Mouse (Mus musculus) neural tube, embryonic 15.5 days (tissue): ENCODE results near the gene Bhlha9. TPM values are rescaled to one million over a fixed set of nuclear protein-coding genes. Genes with fewer than 3 reads are reported as not detected.
A peak's percentile ranks its signal among the peaks of the same experiment; 100 is the strongest.
"Not testable (repeated sequence)": the region's sequence is repeated elsewhere in the genome, so short reads cannot be mapped to it uniquely, and the experiment has no call there.

Source experiments
- ATAC-seq: fragments of 200-750 bp; cut with Nextera tagmentation; 2 replicates; pipeline ENCODE4 v1.8.0; 2017; ENCODE audit warnings: mild to moderate bottlenecking, moderate TSS enrichment, moderate library complexity; ENCODE audit not compliant: low FRiP score
- H3K27ac ChIP-seq: fragments of 300-500 bp; sonication (generic); replicated peaks from 2 replicates; pipeline ENCODE4 v1.5.1; 2015; ENCODE audit warnings: mild to moderate bottlenecking, inconsistent platforms
- H3K27me3 ChIP-seq: fragments of 300-500 bp; sonication (generic); replicated peaks from 2 replicates; pipeline ENCODE4 v1.6.1; 2015; ENCODE audit warnings: inconsistent platforms
- H3K36me3 ChIP-seq: fragments of 300-500 bp; sonication (generic); 2 replicates; pipeline ENCODE4 v1.6.1; 2015; ENCODE audit warnings: inconsistent platforms
- H3K4me1 ChIP-seq: fragments of 300-500 bp; sonication (generic); 2 replicates; pipeline ENCODE4 v1.6.1; 2015; ENCODE audit warnings: inconsistent platforms
- H3K4me2 ChIP-seq: fragments of 300-500 bp; sonication (generic); 2 replicates; pipeline ENCODE4 v1.6.1; 2015; ENCODE audit warnings: inconsistent platforms, mild to moderate bottlenecking, moderate library complexity
- H3K4me3 ChIP-seq: fragments of 300-500 bp; sonication (generic); replicated peaks from 2 replicates; pipeline ENCODE4 v1.5.1; 2015; ENCODE audit warnings: mild to moderate bottlenecking, inconsistent platforms
- H3K9ac ChIP-seq: fragments of 300-500 bp; sonication (generic); replicated peaks from 2 replicates; pipeline ENCODE4 v1.6.1; 2015; ENCODE audit warnings: mild to moderate bottlenecking, inconsistent platforms
- H3K9me3 ChIP-seq: fragments of 300-500 bp; sonication (generic); replicated peaks from 2 replicates; pipeline ENCODE4 v1.6.1; 2016; ENCODE audit warnings: inconsistent platforms
- WGBS: fragments of 180-500 bp; shearing (Covaris S2); methylation state at CpG from one replicate; pipeline ENCODE4 v1.1.7; 2015; ENCODE audit warnings: mixed read lengths; 5-methylcytosine and 5-hydroxymethylcytosine counted together
- polyA plus RNA-seq: library from polyadenylated mRNA; unstranded; fragments of >200 nt; fragmentation: Nextera tagmentation; extraction: Ambion mirVana; gene quantifications from 2 replicates; pipeline ENCODE4 v1.2.1, GENCODE M21; 2015

Bhlha9 gene
- polyA plus RNA-seq, 1 experiment from 2014 or later, result 1.7 TPM

DNA sequence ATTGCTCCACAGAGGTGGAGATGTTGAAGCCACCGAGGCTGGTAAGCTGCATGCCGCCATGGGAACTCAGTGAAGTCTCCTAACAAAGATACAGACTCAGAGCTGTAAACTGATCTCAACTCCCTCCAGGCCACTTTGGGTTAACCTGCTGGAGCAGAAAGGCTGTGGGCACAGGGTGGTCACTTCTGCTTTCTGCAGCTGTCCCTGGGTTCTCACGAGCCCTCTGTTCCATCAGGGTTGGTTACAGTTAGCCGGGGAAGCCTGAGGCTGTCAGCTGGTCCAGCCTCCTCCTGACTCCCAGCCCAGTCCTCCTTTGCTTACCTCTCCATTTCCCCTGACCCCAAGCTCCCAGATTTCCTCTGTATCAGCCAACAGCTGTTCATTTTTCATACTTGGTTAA is 4.5 kb upstream of the Bhlha9 start:
- WGBS, result 27% methylated on average over 4 of the region's 4 CpGs
- H3K27me3 ChIP-seq, result peaks cover 52% of the 10 kb centered on the region
- H3K4me2 ChIP-seq, result no peak overlapping the region
- no peak overlapping the region for H3K9ac ChIP-seq
- H3K4me1 ChIP-seq, result peaks cover 22% of the 10 kb centered on the region
- H3K9me3 ChIP-seq, result no peaks in the 10 kb centered on the region
- H3K27ac ChIP-seq, result no peak overlapping the region
- H3K4me3 ChIP-seq, result no peak overlapping the region
- no peak for ATAC-seq
- H3K36me3 ChIP-seq, result no peaks in the 10 kb centered on the region

DNA sequence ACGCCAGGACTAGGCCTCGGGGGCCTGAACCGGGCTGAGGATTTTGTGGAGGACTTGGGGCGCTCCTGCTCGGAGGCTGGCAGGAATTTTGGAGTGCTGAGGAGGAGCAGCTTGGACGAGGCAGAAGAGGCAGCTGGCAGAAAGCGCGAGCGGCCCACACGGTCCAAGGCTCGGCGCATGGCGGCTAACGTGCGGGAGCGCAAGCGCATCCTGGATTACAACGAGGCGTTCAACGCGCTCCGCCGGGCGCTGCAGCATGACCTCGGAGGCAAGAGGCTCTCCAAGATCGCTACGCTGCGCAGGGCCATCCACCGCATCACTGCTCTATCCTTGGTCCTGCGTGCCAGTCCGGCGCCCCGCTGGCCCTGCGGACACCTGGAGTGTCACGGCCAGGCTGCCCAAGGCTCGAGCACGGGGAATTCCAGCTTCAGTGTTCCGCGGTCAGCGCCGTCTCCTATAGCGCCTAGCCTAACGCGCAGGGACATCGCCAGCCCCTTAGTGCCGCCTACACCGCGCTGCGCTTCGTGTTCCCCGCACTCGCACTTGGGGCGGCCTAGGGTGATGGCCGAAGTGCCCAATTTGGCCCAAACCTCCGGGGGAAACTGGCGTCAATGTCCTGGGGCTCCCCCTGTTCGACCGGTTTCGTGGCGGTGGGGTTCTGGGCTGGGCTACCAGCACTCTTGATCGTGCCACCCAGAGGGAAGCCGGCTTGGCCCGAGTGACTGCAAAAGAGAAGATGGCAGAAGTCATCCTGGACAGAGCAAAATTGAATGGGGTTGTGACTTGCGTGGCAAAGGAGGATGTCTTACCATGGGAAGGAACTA is 503 bp downstream of the Bhlha9 start:
- peak; percentile 31; the same call in 1 of the 2 replicates for ATAC-seq
- WGBS, result 4% methylated on average over 64 of the region's 64 CpGs
- peaks cover 57% of the 10 kb centered on the region for H3K27me3 ChIP-seq
- peak overlapping the region; percentile 42 for H3K4me3 ChIP-seq
- H3K9ac ChIP-seq, result peak overlapping the region; percentile 59
- no peak overlapping the region for H3K27ac ChIP-seq
- H3K4me1 ChIP-seq, result peaks cover 15% of the 10 kb centered on the region
- H3K36me3 ChIP-seq, result no peaks in the 10 kb centered on the region
- peak overlapping the region; percentile 85 for H3K4me2 ChIP-seq
- H3K9me3 ChIP-seq, result no peaks in the 10 kb centered on the region

GRCm38 (mm10) chr11:76674199-76674598 is 1.9 kb downstream of the Bhlha9 start:
- Histone ChIP-seq H3K27ac (no peak overlapping the region), H3K27me3 (peaks cover 55% of the 10 kb centered on the region), H3K4me2 (no peak overlapping the region), H3K4me1 (peaks cover 15% of the 10 kb centered on the region), H3K36me3 (no peaks in the 10 kb centered on the region), H3K9me3 (no peaks in the 10 kb centered on the region), H3K4me3 (no peak overlapping the region), H3K9ac (no peak overlapping the region)
- WGBS, result 53% methylated on average over 8 of the region's 8 CpGs
- no peak for ATAC-seq

- Histone ChIP-seq H3K36me3 (no peaks in the 10 kb centered on the region), H3K27ac (no peak overlapping the region), H3K9me3 (no peaks in the 10 kb centered on the region), H3K9ac (no peak overlapping the region), H3K27me3 (peaks cover 55% of the 10 kb centered on the region), H3K4me3 (no peak overlapping the region), H3K4me1 (peaks cover 15% of the 10 kb centered on the region), H3K4me2 (no peak overlapping the region)
- 37% methylated on average over 4 of the region's 4 CpGs for WGBS
- no peak for ATAC-seq
Observed at GRCm38 (mm10) chr11:76674704-76675103, 2.4 kb downstream of the Bhlha9 start.

DNA sequence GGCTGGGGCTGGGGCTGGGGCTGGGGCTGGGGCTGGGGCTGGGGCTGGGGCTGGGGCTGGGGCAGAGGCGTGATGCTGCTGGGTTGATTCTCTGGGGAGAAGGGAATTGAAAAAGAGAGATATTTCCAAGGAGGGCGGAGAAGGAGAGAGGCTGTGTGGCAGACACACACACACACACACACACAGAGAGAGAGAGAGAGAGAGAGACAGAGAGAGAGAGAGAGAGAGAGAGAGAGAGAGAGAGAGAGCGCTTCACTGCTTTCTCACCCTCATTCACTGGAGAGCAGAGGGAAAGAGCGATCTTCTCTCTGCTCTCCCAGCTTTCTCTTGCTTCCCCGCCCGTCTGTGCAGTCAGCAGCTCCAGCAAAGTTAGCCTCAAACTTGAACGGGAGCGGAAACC is 7.2 kb downstream of the Bhlha9 start, which contains the start of gene Trarg1:
Gene Trarg1 (plus strand): TSS at position 301 of the 400 bp plus-strand sequence.
- H3K4me1 ChIP-seq, H3K4me3 ChIP-seq, H3K9ac ChIP-seq, H3K27ac ChIP-seq, H3K4me2 ChIP-seq, ATAC-seq, H3K9me3 ChIP-seq, H3K36me3 ChIP-seq: not testable (repeated sequence)
- 39% methylated on average over 6 of the region's 8 CpGs for WGBS
- H3K27me3 ChIP-seq, result peaks cover 12% of the 10 kb centered on the region; the same call in 1 of the 2 replicates

GRCm38 (mm10) chr11:76685604-76686003 is 13.3 kb downstream of the Bhlha9 start:
- Histone ChIP-seq H3K27ac (no peak overlapping the region), H3K4me1 (no peaks in the 10 kb centered on the region), H3K27me3 (no peaks in the 10 kb centered on the region), H3K36me3 (no peaks in the 10 kb centered on the region), H3K4me3 (no peak overlapping the region), H3K9ac (no peak overlapping the region), H3K4me2 (no peak overlapping the region), H3K9me3 (no peaks in the 10 kb centered on the region)
- WGBS, result 61% methylated on average over 2 of the region's 2 CpGs
- no peak for ATAC-seq

- 77% methylated on average over 3 of the region's 3 CpGs for whole genome bisulfite sequencing
- H3K27me3 ChIP-seq, result no peaks in the 10 kb centered on the region
Observed at GRCm38 (mm10) chr11:76692096-76692495, 19.8 kb downstream of the Bhlha9 start.

DNA sequence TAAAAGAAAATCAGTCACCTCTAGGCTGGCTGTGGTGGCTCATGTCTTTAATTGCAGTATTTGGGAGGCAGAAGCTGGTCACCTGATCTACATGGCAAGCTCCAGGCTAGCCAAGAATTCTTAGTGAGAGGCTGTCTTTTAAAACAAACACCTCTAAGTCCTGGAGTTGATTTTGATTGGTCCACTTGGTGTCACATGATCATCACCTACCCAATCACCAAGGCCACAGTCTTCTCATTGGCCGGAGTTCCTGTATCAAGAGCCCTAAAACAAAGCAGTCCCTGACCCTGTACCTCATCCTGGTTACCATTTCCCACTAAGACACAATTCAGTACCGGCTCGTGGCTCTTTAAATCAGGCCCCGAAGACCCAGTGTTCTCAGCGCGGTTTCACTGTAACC is 23.5 kb downstream of the Bhlha9 start:
- no peaks in the 10 kb centered on the region for H3K4me1 ChIP-seq
- ATAC-seq, result no peak
- no peak overlapping the region for H3K4me3 ChIP-seq
- H3K27me3 ChIP-seq, result no peaks in the 10 kb centered on the region
- no peaks in the 10 kb centered on the region for H3K9me3 ChIP-seq
- H3K36me3 ChIP-seq, result no peaks in the 10 kb centered on the region
- H3K27ac ChIP-seq, result no peak overlapping the region
- no peak overlapping the region for H3K4me2 ChIP-seq
- no peak overlapping the region for H3K9ac ChIP-seq
- 70% methylated on average over 6 of the region's 6 CpGs for WGBS

More at GRCm38 (mm10) chr11:76692096-76692495, 19.8 kb downstream of the Bhlha9 start:
- Histone ChIP-seq H3K9me3 (no peaks in the 10 kb centered on the region), H3K4me3 (no peak overlapping the region), H3K9ac (no peak overlapping the region), H3K4me1 (no peaks in the 10 kb centered on the region), H3K4me2 (no peak overlapping the region), H3K36me3 (no peaks in the 10 kb centered on the region), H3K27ac (no peak overlapping the region)
- ATAC-seq, result no peak

GRCm38 (mm10) chr11:76699626-76700025 is 27.4 kb downstream of the Bhlha9 start:
- H3K4me2 ChIP-seq, result peak overlapping the region; percentile 40; the same call in 1 of the 2 replicates

DNA sequence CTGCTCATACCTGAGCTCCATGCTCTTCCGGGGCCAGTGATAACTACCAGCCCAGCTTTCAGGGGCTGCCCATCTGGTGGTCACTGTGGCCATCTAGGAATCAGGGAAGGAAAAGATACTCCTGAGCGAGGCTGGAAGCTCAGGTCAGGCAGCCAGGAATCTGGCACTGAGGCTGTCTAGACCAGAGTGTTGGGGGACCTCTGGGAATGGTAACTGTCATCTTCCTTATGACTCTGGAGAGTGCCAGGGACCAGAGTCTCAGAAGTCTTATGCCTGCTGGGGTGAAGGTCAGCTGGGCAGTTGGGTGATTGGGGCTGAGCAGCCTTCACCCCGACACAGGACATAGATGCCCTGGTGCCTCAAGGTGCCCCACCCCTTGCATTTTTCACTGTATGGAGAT is 35.4 kb downstream of the Bhlha9 start:
- WGBS, result 91% methylated on average over 3 of the region's 3 CpGs

More at GRCm38 (mm10) chr11:76699626-76700025, 27.4 kb downstream of the Bhlha9 start:
- no peaks in the 10 kb centered on the region for H3K4me1 ChIP-seq
- 63% methylated on average over 7 of the region's 9 CpGs for WGBS
- H3K9ac ChIP-seq, result no peak overlapping the region
- H3K36me3 ChIP-seq, result no peaks in the 10 kb centered on the region
- no peaks in the 10 kb centered on the region for H3K27me3 ChIP-seq
- H3K9me3 ChIP-seq, result no peaks in the 10 kb centered on the region
- no peak overlapping the region for H3K4me3 ChIP-seq
- H3K27ac ChIP-seq, result no peak overlapping the region
- no peak for ATAC-seq

DNA sequence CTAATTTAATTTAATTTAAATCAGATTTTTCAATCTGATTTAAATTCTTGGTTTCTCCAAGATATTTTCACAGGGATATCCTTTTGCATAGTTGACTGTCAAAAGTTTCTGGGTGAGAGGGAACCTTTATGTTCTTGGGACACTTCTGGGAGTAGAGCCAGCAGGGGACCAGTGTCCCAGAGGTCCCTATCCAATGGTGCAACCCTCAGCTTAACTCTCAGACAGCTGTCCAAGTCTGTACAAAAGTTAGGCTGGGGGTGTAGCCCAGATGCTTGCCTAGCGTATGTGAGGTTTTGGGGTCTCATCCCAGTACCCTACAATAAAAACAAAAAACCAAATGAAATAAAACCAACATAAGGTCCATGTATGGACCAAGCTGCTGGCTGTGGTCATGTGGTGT is 35.8 kb downstream of the Bhlha9 start:
- no peaks in the 10 kb centered on the region for H3K4me1 ChIP-seq
- 97% methylated on average over 1 of the region's 1 CpGs for WGBS
- no peak overlapping the region for H3K4me3 ChIP-seq
- H3K4me2 ChIP-seq, result no peak overlapping the region
- no peaks in the 10 kb centered on the region for H3K27me3 ChIP-seq
- no peaks in the 10 kb centered on the region for H3K36me3 ChIP-seq
- no peak overlapping the region for H3K9ac ChIP-seq
- H3K27ac ChIP-seq, result no peak overlapping the region
- H3K9me3 ChIP-seq, result no peaks in the 10 kb centered on the region
- no peak for ATAC-seq

More for the DNA sequence above, 35.4 kb downstream of the Bhlha9 start:
- H3K27ac ChIP-seq, result no peak overlapping the region
- no peak for ATAC-seq
- H3K4me1 ChIP-seq, result no peaks in the 10 kb centered on the region
- no peak overlapping the region for H3K4me2 ChIP-seq
- no peak overlapping the region for H3K4me3 ChIP-seq
- no peaks in the 10 kb centered on the region for H3K9me3 ChIP-seq
- no peaks in the 10 kb centered on the region for H3K36me3 ChIP-seq
- no peaks in the 10 kb centered on the region for H3K27me3 ChIP-seq
- no peak overlapping the region for H3K9ac ChIP-seq

GRCm38 (mm10) chr11:76708881-76709280 is 36.6 kb downstream of the Bhlha9 start:
- no peak for ATAC-seq
- Histone ChIP-seq H3K9me3 (no peaks in the 10 kb centered on the region), H3K4me3 (no peak overlapping the region), H3K4me2 (no peak overlapping the region), H3K27me3 (no peaks in the 10 kb centered on the region), H3K9ac (no peak overlapping the region), H3K27ac (no peak overlapping the region), H3K4me1 (no peaks in the 10 kb centered on the region), H3K36me3 (no peaks in the 10 kb centered on the region)
- 56% methylated on average over 1 of the region's 1 CpGs for WGBS
